Mouse (Mus musculus) skeletal muscle tissue, postnatal 0 days (tissue): ENCODE measurements around the gene Fam20c. TPM values are rescaled to one million over a fixed set of nuclear protein-coding genes. Genes with fewer than 3 reads are reported as not detected.

Experiments
- polyA plus RNA-seq: library from polyadenylated mRNA; unstranded; fragments of >200 nt; fragmentation: Nextera tagmentation; extraction: Ambion mirVana; gene quantifications from 2 replicates; pipeline ENCODE4 v1.2.1, GENCODE M21; 2015

Gene Fam20c
- 6.5 and 8.6 TPM in 2 replicates for polyA plus RNA-seq

GRCm38 (mm10) chr5:138754303-138755120, at the start of gene Fam20c:
Gene Fam20c, plus strand, starts transcription at chr5:138754514.

GRCm38 (mm10) chr5:138819780-138820179, 65.5 kb downstream of the Fam20c start, which contains the start of gene Gm5294:
Gene Gm5294, plus strand, starts transcription at chr5:138820080.

Other genes starting within 250 kb of the Fam20c start
- gene 1700123K08Rik, start 189.8 kb upstream of the Fam20c start, polyA plus RNA-seq: not detected in 2 replicates
- gene Zfp68, start 134.8 kb upstream of the Fam20c start, polyA plus RNA-seq: 34.5 and 35.3 TPM in 2 replicates
- gene A430033K04Rik, start 131.7 kb upstream of the Fam20c start, polyA plus RNA-seq: 4.0 and 4.7 TPM in 2 replicates
- not detected in 2 replicates for gene Gm5294, start 65.6 kb downstream of the Fam20c start, polyA plus RNA-seq
- 39.7 and 42.0 TPM in 2 replicates for gene Pdgfa, start 242.9 kb downstream of the Fam20c start, polyA plus RNA-seq